Mouse (Mus musculus) CD4-positive, CD25-positive, alpha-beta regulatory T cell, adult 4 months (primary cell): ENCODE results near the gene Fgfbp3. TPM values are rescaled to one million over a fixed set of nuclear protein-coding genes. Genes with fewer than 3 reads are reported as not detected.
"Not testable (repeated sequence)": the region's sequence is repeated elsewhere in the genome, so short reads cannot be mapped to it uniquely, and the experiment has no call there.

Source experiments
- ATAC-seq: one replicate; pipeline ENCODE4 v1.8.0; 2017
- polyA plus RNA-seq, 2 experiments: library from polyadenylated mRNA; unstranded; fragments of 100-300 nt; shearing (Covaris generic); gene quantifications; one replicate each; pipeline ENCODE4 v1.2.1; 2017

Fgfbp3 gene
- not detected for polyA plus RNA-seq

- ATAC-seq: peak; percentile 69
Measured at GRCm38 (mm10) chr19:36919466-36919865, at the start of gene Fgfbp3. Fgfbp3 (minus strand) TSS chr19:36919615.

- not testable (repeated sequence) for ATAC-seq
Measured at GRCm38 (mm10) chr19:36962544-36963260, 43.3 kb upstream of the Fgfbp3 start.

DNA sequence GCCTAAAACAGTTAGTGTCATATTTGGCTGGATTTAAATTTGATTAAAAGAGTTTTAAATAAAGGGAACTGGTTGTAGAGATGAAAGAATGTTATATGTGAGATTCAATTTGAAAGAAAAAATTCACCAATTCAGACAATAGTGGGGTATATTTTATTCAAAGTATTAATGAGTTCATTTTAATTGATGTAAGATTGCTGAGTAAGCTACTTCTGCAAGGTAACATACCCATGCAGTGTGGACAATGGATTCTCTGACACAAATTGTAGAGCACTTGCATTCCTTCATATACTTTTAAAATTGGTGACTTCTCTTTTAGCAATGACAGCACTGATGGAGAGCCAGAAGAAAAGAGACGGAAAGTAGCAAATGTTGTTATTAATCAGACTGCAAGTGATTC is 41.9 kb upstream of the Fgfbp3 start:
- no peak for ATAC-seq

- no peak for ATAC-seq
Measured at GRCm38 (mm10) chr19:36958331-36958730, 38.9 kb upstream of the Fgfbp3 start.

GRCm38 (mm10) chr19:36953637-36954206 is 34.3 kb upstream of the Fgfbp3 start:
- no peak for ATAC-seq

GRCm38 (mm10) chr19:36940064-36940463 is 20.6 kb upstream of the Fgfbp3 start:
- ATAC-seq: no peak

DNA sequence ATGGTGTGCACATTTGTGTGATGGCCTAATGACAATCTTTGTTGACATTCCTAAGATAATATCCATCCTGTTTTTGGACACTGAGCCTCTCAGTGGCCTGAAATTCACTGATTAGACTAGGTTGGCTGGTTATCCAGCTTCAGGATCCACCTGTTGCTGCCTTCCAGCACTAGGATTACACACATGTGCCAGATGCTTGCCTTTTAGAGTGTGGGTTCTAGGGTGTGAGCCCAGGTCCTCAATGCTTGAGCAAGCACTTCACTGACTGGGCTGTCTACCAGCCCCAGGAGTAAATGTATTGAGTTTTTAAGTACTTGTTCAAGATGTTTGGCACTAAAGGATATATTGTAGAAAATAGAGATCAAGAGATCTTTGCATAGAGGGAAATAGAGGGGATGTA is 18.6 kb upstream of the Fgfbp3 start:
- ATAC-seq: no peak

- ATAC-seq: no peak
Measured at GRCm38 (mm10) chr19:36936285-36936684, 16.9 kb upstream of the Fgfbp3 start.

DNA sequence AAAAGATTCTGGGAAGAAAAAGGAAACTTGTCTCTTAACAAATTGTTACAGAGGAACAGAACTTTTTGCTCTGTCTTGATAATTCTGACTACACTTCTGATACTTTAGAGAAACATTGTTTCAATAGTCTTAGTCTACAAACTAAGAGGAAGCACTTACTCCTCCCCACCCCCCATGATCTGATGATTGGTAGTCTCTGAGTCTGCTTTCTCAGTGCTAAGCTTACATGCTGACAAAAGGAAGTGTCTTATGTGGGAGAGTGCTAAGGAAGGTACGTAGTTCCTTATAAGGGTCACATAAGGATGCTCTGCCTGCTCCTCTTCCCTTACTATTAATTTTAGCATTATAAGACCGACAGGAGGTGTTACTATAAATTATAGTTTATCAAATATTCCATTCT is 13.2 kb upstream of the Fgfbp3 start:
- peak; percentile 60 for ATAC-seq

- ATAC-seq: no peak
Measured at GRCm38 (mm10) chr19:36932097-36932496, 12.7 kb upstream of the Fgfbp3 start.

DNA sequence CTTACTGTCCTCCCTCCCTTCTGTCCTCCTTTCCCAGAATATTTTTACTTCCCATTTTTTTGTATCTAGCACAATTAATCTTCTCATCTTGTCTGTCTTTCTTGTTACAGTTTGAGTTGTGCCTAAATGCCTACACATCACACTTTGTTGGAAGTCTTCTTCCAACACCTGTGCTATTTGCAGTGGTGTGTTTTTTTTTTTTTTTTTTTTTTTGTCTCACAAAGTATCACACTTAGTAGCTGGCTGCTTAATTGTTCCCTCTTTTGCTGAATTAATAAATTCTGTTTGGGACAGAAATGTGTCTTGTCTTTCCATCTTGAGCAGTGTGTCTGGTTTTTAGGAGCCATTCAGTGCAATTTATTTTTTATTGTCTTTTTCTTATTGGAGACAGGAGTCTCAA is 10.4 kb upstream of the Fgfbp3 start:
- ATAC-seq: no peak

DNA sequence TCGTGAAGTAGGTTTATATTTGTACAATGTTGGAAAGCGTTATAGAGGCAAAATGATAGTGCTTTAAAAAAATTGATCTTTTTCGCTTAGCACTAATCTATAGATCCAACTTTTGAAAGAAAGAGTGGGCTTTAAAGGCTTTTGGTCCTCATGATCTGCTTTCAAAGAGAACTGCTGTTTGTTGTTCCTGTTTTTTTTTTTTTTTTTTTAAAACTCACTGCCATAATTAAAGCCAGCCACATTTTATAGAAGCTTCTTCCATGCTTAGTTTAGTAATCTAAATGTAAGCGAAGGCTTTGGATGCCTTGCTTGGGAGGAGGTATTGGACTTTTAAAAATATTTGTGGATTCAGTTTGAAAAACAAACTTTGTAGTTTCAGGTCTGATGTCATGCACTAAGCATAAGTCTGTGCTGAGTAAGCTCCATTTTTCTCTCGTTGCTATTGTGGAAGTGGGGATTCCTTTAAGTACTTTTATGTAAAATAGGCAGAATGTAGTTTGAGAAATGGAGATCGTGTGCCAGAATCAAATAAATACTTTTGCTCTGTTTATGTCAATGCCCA is 8.5 kb upstream of the Fgfbp3 start:
- ATAC-seq: no peak

GRCm38 (mm10) chr19:36926553-36927236 is 7.3 kb upstream of the Fgfbp3 start:
- no peak for ATAC-seq

DNA sequence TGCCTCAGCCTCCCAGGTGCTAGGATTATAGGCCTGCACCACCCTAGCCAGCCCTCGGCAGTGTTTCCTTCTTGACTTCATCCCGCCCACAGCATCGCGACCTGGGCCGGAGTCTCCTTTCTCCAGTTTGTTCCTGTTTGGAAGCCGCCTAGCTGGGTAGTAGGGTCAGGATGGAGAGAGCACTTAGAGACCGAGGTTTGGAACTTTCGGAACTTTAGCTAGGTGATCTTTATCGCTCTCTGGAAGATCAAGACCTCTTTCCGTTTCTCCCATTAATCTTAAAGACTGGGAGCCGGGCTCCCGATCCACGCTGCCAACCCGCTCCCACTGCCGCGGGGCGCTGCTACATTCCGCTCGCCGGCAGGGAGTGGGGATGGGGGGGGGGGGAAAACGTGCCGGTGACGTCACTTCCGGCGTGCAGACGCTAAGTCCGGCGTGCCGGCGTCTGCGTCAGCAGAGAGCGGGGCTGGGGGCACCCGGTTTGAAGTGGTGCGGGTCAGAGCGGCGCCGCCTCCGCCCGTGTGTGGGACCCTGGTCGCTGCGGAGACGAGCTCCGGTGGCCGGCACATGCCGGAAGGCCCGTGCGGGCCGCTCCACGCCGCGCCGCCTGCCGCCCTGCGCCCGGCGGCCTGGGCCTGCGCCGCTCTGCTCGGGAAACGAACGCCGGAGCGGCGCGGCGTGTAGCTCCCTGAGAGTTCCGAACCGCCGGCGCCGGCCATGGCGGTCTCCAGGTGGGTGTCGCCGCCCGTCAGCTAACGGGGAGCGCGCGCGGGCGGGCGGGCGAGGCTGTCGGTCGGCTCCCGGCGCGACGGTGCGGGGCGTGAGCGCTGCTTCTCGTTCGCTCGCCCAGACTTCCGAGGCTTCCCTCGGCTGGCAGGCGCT is 6.5 kb upstream of the Fgfbp3 start, which contains the start of gene Btaf1:
TSS of gene Btaf1 (plus strand) at position 409 of the 882 bp plus-strand sequence.
- ATAC-seq: peak; percentile 84

DNA sequence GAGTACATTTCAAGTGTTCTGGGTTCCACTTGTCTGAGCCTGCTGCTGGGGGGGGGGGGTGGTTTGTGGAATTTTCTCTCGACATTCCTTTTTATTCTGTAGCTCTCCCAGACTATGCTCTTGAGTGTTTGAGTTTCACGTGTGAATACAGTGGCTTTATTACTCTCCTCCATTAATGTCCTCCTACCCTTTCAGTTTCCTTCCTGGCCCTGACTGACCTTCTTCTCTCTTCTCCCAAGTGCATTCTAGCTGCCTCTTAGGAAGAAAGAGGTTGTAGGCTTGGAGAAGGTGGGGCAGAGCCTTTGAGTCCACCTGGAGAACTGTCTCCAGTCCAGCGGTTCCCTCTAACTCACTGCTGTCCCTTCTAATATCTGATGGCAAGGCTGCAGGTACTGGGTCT is 3.5 kb upstream of the Fgfbp3 start:
- no peak for ATAC-seq

GRCm38 (mm10) chr19:36922015-36922414 is 2.6 kb upstream of the Fgfbp3 start:
- ATAC-seq: no peak

- peak; percentile 74 for ATAC-seq
Measured at GRCm38 (mm10) chr19:36918441-36919301, 744 bp downstream of the Fgfbp3 start.

- ATAC-seq: no peak
Measured at GRCm38 (mm10) chr19:36916876-36917389, 2.5 kb downstream of the Fgfbp3 start.

GRCm38 (mm10) chr19:36916206-36916605 is 3.2 kb downstream of the Fgfbp3 start:
- ATAC-seq: no peak

DNA sequence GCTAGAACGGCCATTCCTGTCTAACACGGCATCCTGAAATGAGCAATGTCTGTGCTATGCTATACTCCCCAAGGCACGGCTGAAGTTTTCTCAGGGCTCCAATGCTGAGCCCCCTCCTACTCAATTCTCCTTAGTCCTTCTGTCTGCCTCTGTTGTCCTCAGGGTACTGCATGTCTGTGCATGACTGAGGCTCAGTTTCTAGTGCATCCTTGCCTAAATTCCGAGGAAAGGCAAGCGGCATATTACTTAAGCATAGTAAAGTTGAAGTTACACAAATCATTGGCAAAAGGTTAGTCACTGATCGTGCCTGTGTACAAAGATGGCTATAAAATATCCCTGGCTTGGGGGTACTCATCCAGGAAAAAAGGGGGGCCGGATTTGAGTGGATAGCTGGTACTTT is 6.4 kb downstream of the Fgfbp3 start:
- no peak for ATAC-seq

- ATAC-seq: no peak
Measured at GRCm38 (mm10) chr19:36910424-36911045, 8.9 kb downstream of the Fgfbp3 start.
